Mouse (Mus musculus) testis, adult 2 months (tissue): ENCODE measurements around the gene Gm3727. TPM values are rescaled to one million over a fixed set of nuclear protein-coding genes. Genes with fewer than 3 reads are reported as not detected.
"Not testable (repeated sequence)": the region's sequence is repeated elsewhere in the genome, so short reads cannot be mapped to it uniquely, and the experiment has no call there.

Experiments
- H3K27ac ChIP-seq: fragments of 200-500 bp; 2 replicates; pipeline ENCODE4 v1.5.1; 2012; ENCODE audit warnings: low read depth, low read length; ENCODE audit not compliant: control insufficient read depth, insufficient read depth
- H3K27me3 ChIP-seq: fragments of 200-500 bp; 2 replicates; pipeline ENCODE4 v1.6.1; 2012; ENCODE audit warnings: mild to moderate bottlenecking, low read length, moderate library complexity; ENCODE audit not compliant: control insufficient read depth, insufficient read depth
- H3K36me3 ChIP-seq: fragments of 200-500 bp; 2 replicates; pipeline ENCODE4 v1.6.1; 2012; ENCODE audit warnings: mild to moderate bottlenecking, low read length; ENCODE audit not compliant: control insufficient read depth, insufficient read depth
- H3K4me1 ChIP-seq: fragments of 200-500 bp; 2 replicates; pipeline ENCODE4 v1.6.1; 2012; ENCODE audit warnings: low read length; ENCODE audit not compliant: control insufficient read depth, insufficient read depth
- H3K4me3 ChIP-seq: fragments of 200-500 bp; 2 replicates; pipeline ENCODE4 v1.5.1; 2012; ENCODE audit warnings: low read depth, mild to moderate bottlenecking, low read length, moderate library complexity, mixed read lengths; ENCODE audit not compliant: control insufficient read depth
- CTCF ChIP-seq: fragments of 200-500 bp; IDR thresholded peaks from 2 replicates; pipeline ENCODE4 v1.5.1; 2012; ENCODE audit warnings: low read depth, mild to moderate bottlenecking, inconsistent platforms, low read length, moderate library complexity; ENCODE audit not compliant: control insufficient read depth, insufficient read depth, insufficient replicate concordance
- polyA plus RNA-seq: library from polyadenylated mRNA; depleted of rRNA; stranded (reverse); fragments of >200 nt; gene quantifications from 2 replicates; pipeline ENCODE4 v1.2.3, GENCODE M21; 2012; rRNA removed

Gm3727 gene
- polyA plus RNA-seq, result 1.6 TPM in 1 of 2 replicates, not detected in the other

DNA sequence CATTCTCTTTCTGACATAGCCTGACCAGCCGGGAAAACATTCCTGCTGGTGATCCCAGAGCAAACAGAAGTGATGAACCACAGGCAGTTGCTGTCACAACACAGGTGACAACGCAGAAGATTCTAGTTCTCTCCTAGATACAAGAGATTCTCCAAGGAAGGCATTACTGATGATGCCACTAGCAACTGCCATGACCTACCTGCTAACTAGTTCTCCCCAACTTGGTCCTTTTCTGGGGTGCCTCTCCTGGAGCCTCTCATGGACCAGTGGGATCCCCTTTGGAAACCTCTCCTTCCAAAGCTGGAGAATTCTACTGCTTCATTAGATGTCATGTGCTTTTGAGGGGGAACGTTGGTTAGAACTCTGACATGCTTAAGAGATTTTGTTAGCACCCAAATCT, at the start of gene Gm3727:
TSS of gene Gm3727 (minus strand) at position 101 of the 400 bp plus-strand sequence.
- not testable (repeated sequence) for H3K27ac ChIP-seq, H3K4me3 ChIP-seq, H3K4me1 ChIP-seq, H3K27me3 ChIP-seq, H3K36me3 ChIP-seq

DNA sequence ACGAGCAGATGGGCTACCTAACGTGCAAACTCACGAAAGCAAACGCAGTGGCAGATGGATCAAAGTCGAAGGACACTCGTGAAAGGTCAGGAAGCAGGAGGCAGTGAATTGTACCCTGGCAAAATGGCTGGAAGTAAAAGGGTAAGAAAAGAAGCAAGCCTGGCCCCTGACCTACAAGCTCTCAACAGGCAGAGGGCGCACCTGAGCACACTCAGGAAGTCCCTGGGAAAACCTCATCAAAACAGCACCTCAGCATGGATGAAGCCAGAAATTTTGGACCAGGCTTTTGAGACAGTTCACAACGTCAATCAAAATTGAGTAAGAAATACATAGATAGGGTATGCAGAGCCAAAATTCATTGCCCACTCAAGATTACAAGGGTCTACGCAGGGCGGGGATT, 21.0 kb downstream of the Gm3727 start:
- not testable (repeated sequence) for H3K36me3 ChIP-seq, H3K27ac ChIP-seq, H3K27me3 ChIP-seq, H3K4me3 ChIP-seq, H3K4me1 ChIP-seq
- peak; percentile 34; the same call in 1 of the 2 replicates for TF ChIP-seq CTCF

Other genes with a start within 250 kb of the Gm3727 start
- gene Gm10406, start 237.3 kb downstream of the Gm3727 start, polyA plus RNA-seq, result 7.5 and 10.5 TPM in 2 replicates
- 11.8 and 12.9 TPM in 2 replicates for gene Gm3685, start 219.7 kb downstream of the Gm3727 start, polyA plus RNA-seq
- 0.83 and 0.94 TPM in 2 replicates for gene Gm3696, start 164.1 kb downstream of the Gm3727 start, polyA plus RNA-seq
- gene Gm6676, start 139.3 kb downstream of the Gm3727 start, polyA plus RNA-seq, result 0.70 and 0.93 TPM in 2 replicates
- 0.67 and 1.3 TPM in 2 replicates for gene Gm3512, start 90.2 kb downstream of the Gm3727 start, polyA plus RNA-seq
- 0.70 and 0.93 TPM in 2 replicates for gene Gm16434, start 70.2 kb downstream of the Gm3727 start, polyA plus RNA-seq
- gene Gm3739, start 50.3 kb upstream of the Gm3727 start, polyA plus RNA-seq, result 1.8 and 2.4 TPM in 2 replicates
- gene Gm5797, start 67.7 kb upstream of the Gm3727 start, polyA plus RNA-seq, result 7.4 and 8.1 TPM in 2 replicates
- gene Gm8374, start 100.4 kb upstream of the Gm3727 start, polyA plus RNA-seq, result 0.97 and 1.6 TPM in 2 replicates
- 0.33 and 0.71 TPM in 2 replicates for gene Gm3755, start 186.2 kb upstream of the Gm3727 start, polyA plus RNA-seq
- gene Gm3752, start 219.0 kb upstream of the Gm3727 start, polyA plus RNA-seq, result 0.55 and 1.7 TPM in 2 replicates